Mouse (Mus musculus) cerebellum, adult 11 months (tissue): ENCODE results near the gene Nipal3.

Experiments used
- DNase-seq: peaks from one replicate; pipeline ENCODE4 v3.0.0; 2022

The Nipal3 gene

DNA sequence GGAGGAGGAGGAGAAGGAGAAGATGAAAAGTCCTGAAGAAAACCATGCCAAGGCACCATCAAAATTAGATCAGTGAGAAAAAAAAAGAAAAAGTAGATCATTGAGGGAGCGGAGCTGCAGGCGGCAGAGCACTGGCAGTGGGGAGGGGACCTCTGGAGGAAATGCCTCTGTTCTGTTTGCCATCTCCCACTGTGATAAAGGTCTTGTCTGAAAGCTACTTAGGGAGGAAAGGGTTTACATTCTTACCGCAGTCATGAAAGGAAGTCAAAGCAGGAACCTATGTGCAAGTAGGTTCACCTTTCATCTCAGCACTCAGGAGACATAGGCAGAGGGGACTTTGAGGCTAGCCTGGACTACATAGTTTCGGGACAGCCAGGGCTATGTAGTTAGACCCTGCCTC is 6.7 kb upstream of the Nipal3 start:
- DNase-seq: no peak

DNA sequence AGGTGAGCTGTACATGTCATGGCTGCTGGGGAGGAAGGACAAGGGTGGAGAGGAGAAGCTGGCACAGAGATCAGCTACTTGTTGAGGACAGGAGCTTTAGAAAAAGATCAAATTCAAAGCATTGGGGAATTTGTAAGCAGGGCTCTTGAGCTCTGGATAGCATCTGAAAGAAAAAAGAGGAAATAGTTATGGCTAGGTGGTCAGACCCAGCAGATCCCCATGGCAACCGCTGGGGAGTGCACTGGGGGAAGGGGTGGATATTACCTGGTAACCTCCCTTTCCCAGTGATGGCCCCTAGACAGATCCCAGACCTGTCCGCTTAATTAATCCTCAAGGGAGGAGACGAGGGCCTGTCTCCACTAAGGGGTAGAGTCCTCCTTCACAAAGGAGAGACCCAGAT is 5.0 kb upstream of the Nipal3 start:
- no peak for DNase-seq

DNA sequence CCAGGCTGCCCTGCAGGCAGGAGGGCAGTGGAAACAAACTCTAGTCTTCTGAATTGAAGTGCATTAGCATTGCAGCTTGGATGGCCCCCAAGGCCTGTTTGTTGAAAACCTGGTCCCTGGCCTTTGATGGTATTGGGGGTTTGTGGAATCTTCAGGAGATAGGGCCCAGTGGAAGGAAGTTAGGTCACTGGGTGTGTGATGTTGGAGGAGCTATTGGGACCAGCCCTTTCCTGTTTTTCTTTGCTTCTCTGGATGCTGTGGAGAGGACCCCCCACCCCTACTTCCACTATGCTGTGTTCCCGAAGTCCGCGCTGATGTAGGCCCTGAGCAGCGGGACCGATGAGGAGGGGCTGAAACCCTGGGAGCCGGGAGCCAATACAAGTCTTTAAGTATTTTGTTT is 3.3 kb upstream of the Nipal3 start:
- no peak for DNase-seq

DNA sequence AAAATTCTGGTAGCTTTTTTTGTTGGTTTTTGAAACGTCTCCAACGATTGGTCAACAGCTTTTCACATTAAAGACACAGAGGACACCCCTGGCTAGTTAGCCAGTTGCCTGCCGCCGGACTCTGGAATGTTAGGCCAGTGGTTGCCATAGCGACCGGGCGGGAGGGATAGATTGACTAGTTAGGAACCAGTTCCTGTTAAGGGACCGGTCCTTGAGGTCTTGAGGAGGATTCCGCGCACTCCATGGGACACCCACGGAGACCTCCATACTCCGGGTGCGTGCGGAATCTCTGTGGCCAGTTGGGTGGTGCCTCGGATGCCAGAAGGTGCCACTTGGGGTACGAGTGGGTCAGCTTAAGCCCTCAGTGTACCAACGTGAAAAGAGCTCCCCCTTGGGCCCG is 972 bp upstream of the Nipal3 start:
- DNase-seq: no peak

DNA sequence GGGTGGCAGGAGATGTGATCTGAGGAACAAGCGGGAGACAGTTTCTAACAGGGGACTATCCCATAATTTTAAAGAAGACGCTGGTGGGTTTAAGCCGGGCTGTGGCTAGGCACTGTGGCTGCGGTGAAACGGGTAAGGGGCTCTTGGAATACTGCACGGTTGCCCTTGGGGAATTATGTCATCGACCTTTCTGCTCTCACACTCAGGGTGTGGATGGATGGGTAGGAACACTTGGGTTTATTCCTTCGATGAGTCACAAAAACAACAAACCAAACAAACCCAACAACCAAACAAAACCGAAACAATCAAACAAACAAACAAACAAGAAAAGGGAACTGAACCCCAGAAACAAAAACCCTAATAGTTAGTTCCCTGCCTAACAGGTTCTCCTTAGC is 556 bp upstream of the Nipal3 start:
- no peak for DNase-seq

DNA sequence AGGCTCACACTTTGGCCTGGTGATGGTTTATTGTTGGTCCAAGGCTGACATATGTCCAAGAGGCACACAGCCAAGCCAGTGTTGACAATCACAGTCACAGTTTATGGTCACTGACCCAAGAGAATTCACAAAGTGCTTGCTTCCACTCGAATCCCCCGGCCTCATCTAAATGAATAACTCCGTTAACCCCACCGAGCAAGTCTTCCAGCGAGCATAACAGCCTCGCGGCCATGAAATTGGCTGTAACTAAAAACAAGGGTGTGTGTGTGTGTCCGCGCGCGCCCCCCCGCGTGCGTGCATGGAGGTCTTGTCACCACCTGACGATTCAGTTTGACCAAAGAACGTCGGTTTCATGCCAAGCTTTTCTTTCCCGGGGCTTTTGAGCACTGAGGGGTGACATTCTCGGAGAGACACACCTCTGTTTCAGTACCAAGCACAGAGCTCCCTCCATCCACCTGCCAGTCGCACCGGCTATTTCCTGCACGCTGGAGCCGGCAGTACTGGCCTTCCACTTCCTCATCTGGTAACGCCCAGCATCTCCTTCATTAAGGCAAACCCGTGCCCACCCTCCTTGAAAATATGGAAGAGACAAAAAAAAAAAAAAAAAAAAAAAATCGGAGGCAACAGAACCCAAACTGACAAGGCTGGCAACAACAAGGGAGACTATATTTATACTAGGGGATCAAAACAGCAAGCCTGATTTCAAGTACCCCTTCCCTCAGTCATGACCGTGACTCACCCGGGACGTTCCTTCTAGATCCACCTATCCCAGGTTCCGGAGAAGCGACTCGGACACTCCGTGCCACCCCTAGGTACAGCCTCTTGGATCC is 932 bp downstream of the Nipal3 start:
- peak; percentile 59 for DNase-seq

DNA sequence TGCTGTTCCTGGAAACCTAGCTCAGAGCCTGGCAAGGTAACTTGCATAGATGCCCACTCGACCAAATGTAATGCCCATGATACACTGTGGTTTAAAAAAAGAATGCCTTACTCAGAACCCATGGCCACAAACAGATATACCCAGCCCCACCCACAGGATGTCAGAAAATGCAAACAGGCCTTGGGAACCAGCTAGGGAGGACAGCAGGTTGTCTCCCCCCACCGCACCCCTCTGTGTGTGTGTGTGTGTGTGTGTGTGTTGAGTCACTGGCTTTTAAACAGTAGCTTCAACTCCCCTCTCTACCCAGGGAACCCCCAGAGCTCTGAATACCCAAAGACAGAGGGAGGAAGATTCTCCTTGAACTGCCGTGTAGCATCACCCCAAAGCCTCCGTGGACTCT is 1.6 kb downstream of the Nipal3 start:
- no peak for DNase-seq

DNA sequence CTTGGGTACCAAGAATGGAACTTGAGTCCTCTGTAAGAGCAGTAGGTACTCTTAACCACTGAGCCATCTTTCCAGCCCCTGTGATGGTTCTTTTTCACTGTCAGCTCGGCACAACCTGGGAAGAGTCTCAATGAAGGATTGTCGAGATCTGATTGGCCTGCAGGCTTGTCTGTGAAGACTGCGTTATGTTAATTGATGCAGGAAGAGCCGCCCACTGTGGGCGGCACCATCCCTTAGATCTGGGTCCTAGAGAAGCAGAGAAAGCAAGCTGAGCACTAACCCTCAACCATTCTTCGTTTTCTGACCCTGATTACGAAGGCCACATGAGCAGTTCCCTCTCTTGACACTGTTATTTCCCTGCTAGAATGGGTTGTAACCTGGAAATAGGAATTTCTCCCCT is 5.6 kb downstream of the Nipal3 start:
- no peak for DNase-seq

DNA sequence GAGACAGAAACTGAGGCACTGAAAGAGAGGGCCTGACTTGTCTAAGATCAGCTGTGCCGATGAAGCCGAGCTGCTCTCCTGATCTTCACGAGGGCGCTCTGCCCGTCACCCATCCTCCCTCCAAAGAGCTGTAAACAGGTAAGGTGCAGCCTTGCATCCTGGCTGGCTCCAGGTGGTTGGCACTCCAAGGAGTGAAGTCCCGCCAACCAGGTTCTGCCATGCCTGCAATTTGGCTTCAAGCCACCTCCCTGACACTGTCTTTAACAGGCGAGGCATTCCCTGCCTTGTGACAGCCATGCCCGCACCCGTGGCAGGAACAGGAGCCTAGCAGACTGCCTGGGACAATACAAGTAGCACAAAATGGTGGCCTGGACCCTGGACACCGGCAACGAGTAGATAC is 8.5 kb downstream of the Nipal3 start:
- DNase-seq: peak; percentile 70

DNA sequence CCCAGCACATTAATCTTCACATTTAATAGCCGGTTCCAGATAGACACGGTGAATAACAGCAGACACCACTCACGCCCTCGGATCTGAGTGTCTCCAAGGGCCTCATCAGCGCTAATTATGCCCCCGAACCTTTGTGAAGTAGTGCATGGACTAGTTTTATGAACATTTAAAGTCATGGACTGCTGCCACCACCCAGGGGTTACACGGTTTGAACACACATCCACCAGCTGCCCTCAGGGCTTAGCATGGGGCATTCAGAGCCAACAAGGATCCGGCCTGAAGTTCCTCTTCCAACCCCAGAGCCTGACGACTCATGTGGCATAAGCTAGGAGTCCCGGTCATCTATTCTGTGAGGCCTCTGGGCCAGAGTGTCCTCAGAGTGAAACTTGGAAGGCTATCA is 9.8 kb downstream of the Nipal3 start:
- DNase-seq: no peak

DNA sequence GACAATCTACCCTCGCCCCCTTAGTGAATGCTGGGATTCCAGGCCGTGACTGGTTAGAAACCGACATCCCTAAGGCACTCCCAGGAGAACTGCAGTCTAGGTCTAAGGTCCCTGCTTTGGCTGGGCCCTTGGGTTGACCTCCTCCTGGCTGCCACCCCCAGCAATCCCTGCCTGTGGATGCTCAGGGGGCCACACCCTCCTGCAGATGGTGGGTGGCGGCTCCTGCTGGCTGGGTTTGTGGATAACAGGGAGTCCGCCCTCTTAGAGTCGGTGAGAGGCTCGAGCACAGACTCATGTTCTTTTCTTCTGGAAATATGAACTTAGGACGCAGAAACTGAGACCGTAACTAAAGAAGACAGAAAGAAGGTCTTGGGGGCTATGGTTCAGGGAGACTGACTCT is 14.5 kb downstream of the Nipal3 start:
- no peak for DNase-seq

DNA sequence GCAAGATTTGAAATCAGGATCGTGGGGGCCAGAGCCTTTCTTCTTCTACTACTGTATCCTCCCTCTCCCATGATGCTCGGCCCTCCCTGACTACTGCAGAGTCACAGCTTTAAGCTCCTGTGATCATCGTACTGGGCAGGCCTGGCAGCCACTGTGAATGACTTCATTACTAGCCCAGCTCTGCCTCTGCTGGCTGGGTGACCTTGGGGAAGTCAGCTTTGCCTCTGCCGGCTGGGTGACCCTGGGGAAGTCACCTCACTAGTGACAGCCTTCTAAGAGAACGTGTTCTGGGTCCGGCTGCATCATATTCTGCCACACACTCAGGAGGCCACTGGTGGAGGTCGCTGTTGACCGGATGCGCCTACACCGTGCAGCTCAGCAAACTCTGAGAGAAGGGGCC is 17.0 kb downstream of the Nipal3 start:
- no peak for DNase-seq

DNA sequence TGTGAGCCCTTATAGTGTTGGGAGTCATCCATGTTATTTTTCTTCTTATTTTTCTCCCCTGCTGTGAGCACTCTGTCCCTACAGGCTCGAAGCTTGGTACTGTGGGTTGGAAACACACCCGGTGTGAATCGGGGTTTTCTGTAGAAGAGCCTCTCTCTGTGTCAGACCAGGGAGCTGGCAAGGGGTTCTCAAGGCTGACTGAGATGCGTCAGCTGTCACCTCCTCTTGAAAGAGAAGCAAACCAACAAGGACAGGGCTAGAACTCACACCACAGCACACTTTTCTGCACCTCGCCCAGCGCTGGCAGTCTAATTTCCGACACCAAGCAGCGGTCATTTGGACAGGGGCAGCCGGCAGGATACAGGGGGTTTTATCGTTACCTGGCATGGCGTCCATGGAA is 31.4 kb downstream of the Nipal3 start:
- no peak for DNase-seq

DNA sequence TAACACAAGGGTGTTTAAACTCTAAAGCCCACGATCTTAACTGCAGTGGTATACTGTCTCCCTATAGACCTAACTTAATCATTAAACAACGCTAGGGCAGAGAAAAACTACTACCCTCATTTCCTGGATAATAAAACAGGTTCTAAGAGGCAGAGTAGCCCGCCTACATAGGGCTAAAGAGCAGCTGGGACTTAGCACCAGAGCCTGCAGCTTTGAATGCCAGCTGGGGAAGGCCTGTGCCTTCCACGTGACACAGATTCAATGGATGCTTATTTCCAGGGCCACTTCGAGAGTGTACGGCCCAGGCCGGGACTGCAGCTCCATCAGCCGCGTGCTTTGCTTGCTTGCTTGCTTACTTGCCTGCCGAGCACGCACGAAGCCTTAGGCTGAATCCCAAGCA is 41.3 kb downstream of the Nipal3 start:
- no peak for DNase-seq

DNA sequence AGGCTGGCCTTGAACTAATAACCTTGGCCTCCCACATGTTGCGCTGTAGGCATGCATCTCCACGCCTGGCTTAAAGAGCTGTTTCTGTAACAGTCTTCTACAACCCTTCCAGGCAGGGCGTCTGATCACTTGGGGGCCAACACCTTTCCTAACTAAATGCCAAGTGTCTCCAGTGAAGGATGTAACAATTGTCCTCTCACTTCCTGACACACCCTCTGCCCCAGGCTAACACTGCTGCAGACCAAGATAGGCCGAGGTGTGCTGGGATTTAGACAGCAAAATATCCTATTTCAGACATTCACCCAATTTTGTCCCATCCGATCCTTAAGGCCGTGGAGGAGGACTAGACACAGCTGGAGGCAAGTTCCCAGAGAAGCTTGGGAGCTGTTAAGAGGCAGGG is 41.7 kb downstream of the Nipal3 start:
- DNase-seq: no peak

DNA sequence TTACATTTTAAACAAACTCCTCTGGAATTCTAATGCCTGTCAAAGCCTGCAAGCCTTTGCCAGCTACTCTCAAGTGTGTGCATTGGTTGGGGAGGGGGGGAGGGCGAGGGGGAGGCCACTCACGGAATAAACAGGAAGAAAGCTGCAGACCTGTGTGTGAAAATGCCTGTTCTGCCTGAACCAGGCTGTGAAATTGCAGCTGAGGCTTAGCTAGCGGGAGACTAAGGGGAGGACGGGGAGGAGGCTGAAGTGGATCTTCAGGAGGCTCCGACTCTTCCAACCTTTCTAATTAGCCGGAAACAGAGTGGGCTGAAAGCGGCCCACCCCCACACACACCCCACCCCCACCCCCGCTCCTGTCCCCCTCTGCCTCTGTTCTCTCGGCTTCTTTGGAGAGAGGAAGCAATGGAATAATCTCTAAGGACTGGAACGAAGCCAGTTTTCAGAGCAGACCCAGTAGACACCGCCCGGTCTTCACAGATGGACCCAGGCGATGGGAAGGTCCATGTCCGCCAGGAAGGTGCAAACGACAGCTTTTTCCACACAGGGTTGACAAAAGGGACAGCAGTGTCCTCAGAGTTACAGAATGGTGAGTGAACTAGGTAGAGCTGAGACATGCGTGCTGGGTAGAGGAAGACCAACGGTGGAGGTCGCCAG is 43.4 kb downstream of the Nipal3 start:
- DNase-seq: no peak

DNA sequence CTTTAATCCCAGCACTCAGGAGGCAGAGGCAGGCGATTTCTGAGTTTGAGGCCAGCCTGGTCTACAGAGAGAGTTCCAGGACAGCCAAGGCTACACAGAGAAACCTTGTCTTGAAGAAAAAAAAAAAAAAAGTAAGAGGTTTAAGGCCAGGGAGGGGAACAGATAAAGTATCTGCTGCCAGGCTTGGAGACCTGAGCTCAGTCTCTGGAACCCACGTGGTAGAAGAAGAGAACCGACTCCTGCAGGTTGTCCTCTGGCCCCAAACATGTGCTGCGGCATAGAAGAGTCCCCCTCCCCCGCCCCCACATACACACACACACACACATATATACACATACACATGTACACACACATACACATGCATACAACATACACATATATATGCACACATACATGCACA is 52.4 kb downstream of the Nipal3 start:
- DNase-seq: no peak

DNA sequence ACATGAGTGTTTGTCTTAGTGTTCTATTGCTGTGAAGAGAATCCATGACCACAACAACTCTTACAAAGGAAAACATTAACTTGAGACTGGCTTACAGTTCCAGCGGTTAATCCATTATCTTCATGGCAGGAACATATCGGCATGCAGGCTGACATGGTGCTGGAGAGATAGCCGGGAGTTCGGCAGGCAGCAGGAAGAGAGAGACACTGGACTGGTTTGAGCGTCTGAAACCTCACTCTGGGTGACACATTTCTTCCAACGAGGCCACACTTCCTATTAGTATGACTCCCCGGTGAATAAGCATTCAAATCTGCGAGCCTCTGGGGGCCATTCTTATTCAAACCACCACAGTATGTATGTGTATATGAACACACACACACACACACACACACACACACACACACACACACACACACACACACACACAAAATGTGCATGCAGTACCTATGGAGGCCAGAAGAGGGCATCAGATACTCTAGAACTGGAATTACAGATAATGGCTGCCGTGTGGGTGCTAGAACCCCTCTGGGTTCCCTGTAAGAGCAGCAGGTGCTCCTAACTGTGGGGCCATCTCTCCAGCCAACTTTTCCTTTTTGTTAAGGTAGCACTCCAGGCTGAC is 54.8 kb downstream of the Nipal3 start:
- DNase-seq: no peak

DNA sequence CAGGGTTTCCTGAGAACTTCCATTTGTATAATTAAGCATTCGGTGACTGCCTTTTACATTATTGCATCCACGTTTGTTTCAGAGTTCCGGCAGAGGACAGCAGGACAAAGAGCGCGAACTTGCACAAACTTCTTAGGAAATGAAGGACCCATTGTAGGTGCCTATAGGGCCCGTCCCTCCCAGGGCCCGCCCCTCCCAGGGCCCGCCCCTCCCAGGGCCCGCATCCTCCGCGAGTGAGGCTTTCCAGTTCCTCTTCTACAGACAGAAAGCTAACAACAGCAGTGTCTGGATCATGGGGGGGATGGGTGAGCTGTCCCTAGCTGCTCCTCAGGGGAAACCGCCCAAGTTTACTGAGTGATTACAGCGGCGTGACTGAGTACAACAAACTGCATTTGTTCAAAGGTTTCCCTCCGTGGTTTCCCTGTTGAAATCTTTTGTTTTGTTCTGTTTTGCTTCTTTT is 55.6 kb downstream of the Nipal3 start:
- no peak for DNase-seq

DNA sequence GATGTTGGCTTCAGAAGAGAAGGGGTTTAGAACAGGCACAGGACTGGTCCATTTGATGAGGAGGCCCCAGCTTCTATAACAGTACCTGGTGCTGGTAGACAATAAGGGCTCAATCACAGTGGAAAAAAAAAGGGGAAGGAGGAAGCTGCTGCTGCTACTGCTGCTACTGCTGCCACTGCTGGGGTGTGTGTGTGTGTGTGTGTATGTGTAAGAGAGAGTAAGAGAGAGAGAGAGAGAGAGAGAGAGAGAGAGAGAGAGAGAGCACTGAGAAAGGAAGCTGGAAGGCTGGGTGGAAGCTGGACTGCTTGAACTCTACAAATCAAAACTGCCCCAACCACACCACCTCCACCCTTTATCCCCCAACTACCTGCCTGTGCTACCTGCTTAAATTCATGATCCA is 56.9 kb downstream of the Nipal3 start:
- DNase-seq: no peak

DNA sequence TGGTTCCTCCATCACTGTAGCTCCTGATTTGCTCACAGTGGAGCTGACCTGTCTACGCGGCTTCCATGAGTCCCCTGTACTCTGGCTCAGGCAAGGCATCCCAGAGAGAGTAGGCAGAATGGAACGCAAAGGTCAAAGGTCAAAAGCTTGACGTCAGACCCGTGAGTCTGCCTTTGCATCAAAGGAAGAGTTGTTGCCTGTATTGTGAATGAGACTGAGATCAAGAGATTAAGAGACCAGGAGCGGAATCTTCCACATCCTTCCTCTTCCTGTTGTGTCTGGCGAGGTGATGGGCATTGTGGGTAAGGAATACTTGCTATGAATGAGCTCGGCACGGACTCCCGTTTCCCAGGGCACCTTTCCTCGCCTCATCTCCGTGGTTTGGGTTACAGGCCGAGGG is 58.5 kb downstream of the Nipal3 start:
- DNase-seq: no peak

DNA sequence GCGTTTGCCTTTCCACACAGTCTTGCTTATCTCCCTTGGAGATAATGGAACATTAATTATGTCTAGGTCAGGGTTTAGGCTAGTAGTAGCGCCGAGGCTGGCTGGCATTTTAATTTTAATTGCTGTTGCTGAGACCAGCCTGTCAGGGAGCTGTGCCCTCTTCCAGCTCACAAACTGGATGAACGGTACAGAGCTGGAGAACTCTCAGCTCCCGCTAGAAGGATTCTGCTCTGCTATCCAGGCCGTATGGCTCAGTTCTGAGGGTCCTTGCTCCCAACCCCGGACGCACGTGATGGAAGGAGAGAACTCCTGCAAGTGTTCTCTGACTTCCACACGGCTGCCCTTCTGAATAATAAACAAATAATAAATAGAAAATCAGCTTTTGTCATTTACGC is 60.4 kb downstream of the Nipal3 start:
- peak; percentile 22 for DNase-seq

DNA sequence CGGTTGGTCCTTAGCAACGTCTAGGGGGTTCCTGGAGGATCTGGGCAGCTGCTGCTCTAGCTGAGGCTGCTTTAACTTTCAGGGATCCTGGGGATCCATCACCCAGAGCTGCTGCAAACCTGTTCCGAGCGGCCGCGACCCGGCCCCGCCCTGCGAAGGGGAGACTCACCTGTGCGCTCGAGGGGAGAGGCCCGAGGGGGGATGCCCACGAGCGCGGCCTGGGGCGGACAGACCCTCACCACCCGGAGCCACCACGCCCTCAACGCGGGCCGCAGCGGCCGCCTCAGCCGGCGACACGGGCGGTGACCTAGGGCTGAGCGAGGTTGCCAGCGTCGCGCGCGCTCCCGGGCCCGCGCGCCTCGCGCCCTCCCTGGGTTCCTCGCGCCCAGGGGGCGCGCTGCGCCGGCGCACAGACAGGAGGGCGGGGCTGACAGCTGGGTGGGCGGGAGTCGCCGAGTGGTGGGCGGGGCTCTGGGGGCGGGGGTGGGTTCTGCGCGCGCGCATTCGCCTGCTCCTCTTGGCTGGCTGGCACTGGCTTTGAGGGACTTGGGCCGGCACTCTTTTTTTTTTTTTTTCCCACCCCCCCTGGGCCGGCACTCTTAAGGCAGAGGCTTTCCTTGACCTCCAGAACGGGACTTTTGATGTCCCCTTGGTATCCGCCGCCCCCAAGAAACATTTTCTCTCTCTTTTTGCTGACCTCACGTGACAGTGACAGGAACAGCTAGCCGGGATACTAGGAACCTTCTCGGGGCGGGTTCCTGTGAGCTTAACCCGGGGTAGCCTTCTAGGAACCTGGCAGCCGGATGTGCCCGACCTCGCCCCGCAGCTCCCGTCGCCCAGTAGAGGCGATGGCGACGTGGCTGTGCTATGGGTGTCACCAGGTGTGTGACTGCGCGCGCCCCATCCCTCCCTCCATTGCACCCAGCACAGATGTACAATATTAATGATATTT is 61.1 kb downstream of the Nipal3 start, which contains the start of gene Rcan3:
Rcan3 (minus strand) TSS at position 411 of the 952 bp plus-strand sequence.
- peak; percentile 72 for DNase-seq
